Comparison of ENCODE assay signal across 9 mouse cellular contexts in the genomic region with DNA sequence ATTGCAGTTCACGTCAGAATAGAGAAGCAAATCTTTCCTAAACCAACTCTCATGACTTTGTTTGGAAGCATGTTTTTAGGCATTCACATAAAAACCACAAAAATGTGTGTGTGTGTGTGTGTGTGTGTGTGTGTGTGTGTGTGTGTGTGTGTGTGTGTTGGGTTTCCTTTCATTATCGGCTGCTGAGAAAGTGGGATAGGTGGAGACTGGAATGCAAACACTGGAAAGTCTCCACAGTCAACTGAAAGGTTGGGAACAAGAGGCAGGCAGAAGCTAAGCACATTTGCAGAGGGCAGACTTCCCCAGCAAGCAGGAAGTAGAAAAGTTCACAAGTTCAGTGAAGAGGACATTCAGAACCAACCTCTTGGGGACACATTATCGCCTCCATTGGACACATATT.
A peak's percentile ranks its signal among the peaks of the same experiment; 100 is the strongest.
DNase-seq lines count a peak whose midpoint lies in the region; ATAC-seq and TF ChIP-seq lines count a peak whose summit lies in the region.
"Had no signal": no experiment of that assay in that cellular context is flagged by ENCODE, and none has a peak within 500 bp of the region (broad histone marks: within the 10 kb centered on the region; RNA-seq: fewer than 3 reads in every experiment).

No protein-coding gene starts in this region.

- H3K4me2 ChIP-seq in heart, embryonic 16.5 days (ENCODE audit: low read depth, low read length): no peak overlapping the region
- no peak overlapping the region for H3K4me2 ChIP-seq in limb, embryonic 14.5 days (replicated peaks; ENCODE audit: low read depth, low read length, severe bottlenecking)

- no peak for TF ChIP-seq POLR2A in limb, embryonic 14.5 days (IDR thresholded peaks at IDR 0.05; ENCODE audit: borderline replicate concordance, extremely low read depth, insufficient read depth, insufficient read length)

- TF ChIP-seq CTCF in left cerebral cortex, adult 2 months (IDR thresholded peaks at IDR 0.05): no peak

- H3K9ac ChIP-seq in heart, embryonic 16.5 days (ENCODE audit: low read length): no peak overlapping the region
- H3K9ac ChIP-seq in limb, embryonic 14.5 days (ENCODE audit: low read depth, low read length, severe bottlenecking): no peak overlapping the region

- DNase-seq in 3134 (ENCODE audit: extremely low read depth, insufficient read length, low spot score): peak; percentile 40
- peak; percentile 6 for DNase-seq in CD4-positive helper T cell, adult 2 months (ENCODE audit: low read depth, low spot score)
- DNase-seq in limb, embryonic 14.5 days (ENCODE audit: low spot score): peak; percentile 9
- DNase-seq in T-cell, adult 2 months (ENCODE audit: low spot score): no peak
- no peak for DNase-seq in left cerebral cortex, adult 2 months (ENCODE audit: extremely low spot score in 1 of 2, low spot score in 2 of 2)
- no peak for DNase-seq in MN1 (ENCODE audit: low spot score)
- DNase-seq: cerebellum, postnatal 10 days; thymus, postnatal 14 days had no signal

- intact Hi-C loops in left cerebral cortex, adult 2 months (cut with DNase I): no loop called here

- peak; percentile 41; the same call in 1 of the 2 replicates for ATAC-seq in heart, embryonic 16.5 days (replicated peaks; ENCODE audit: extremely low read depth, insufficient read depth, low FRiP score)
- ATAC-seq in limb, embryonic 14.5 days (ENCODE audit: low FRiP score, low read depth): no peak

- H3K9me3 ChIP-seq in heart, embryonic 16.5 days (replicated peaks; ENCODE audit: control insufficient read depth, low read length): no peaks in the 10 kb centered on the region
- H3K9me3 ChIP-seq in limb, embryonic 14.5 days (ENCODE audit: control insufficient read depth, low read length): no peaks in the 10 kb centered on the region

- H3K4me1 ChIP-seq in heart, embryonic 16.5 days (ENCODE audit: control insufficient read depth, insufficient read depth, low read length): peaks cover 4% of the 10 kb centered on the region; the same call in 1 of the 2 replicates
- H3K4me1 ChIP-seq in limb, embryonic 14.5 days (ENCODE audit: control insufficient read depth, insufficient read depth, low read length): no peaks in the 10 kb centered on the region

- H3K27ac ChIP-seq in heart, embryonic 16.5 days (ENCODE audit: low read length): peak overlapping the region; percentile 68
- no peak overlapping the region for H3K27ac ChIP-seq in limb, embryonic 14.5 days (replicated peaks; ENCODE audit: low read depth, low read length)
- H3K27ac ChIP-seq in left cerebral cortex, adult 2 months: no peak overlapping the region

- no peak overlapping the region for H3K4me3 ChIP-seq in heart, embryonic 16.5 days (ENCODE audit: low read length)
- H3K4me3 ChIP-seq in limb, embryonic 14.5 days (replicated peaks; ENCODE audit: low read length): no peak overlapping the region
- H3K4me3 ChIP-seq in left cerebral cortex, adult 2 months: no peak overlapping the region

- WGBS in heart, embryonic 16.5 days: 40% methylated on average over 3 of the region's 3 CpGs
- WGBS in limb, embryonic 14.5 days: 40% methylated on average over 3 of the region's 3 CpGs

- no peaks in the 10 kb centered on the region for H3K27me3 ChIP-seq in heart, embryonic 16.5 days (ENCODE audit: control insufficient read depth, insufficient read depth, low read length)
- no peaks in the 10 kb centered on the region for H3K27me3 ChIP-seq in limb, embryonic 14.5 days (ENCODE audit: control insufficient read depth, insufficient read depth, low read length)

- H3K36me3 ChIP-seq in heart, embryonic 16.5 days (ENCODE audit: control insufficient read depth, insufficient read depth): no peaks in the 10 kb centered on the region
- no peaks in the 10 kb centered on the region for H3K36me3 ChIP-seq in limb, embryonic 14.5 days (ENCODE audit: control insufficient read depth, insufficient read depth, low read length)

Comparison
In these comparisons a context has a peak if more than half of its experiments do, and no peak if none do; other contexts are left out.
1. DNase-seq: peak in 3134 (single experiment), CD4-positive helper T cell, adult 2 months (single experiment) and limb, embryonic 14.5 days (single experiment); none in T-cell, adult 2 months (single experiment), left cerebral cortex, adult 2 months (0 of 2) and MN1 (single experiment).